ENCODE assay signal across 17 mouse cellular contexts in the genomic region with DNA sequence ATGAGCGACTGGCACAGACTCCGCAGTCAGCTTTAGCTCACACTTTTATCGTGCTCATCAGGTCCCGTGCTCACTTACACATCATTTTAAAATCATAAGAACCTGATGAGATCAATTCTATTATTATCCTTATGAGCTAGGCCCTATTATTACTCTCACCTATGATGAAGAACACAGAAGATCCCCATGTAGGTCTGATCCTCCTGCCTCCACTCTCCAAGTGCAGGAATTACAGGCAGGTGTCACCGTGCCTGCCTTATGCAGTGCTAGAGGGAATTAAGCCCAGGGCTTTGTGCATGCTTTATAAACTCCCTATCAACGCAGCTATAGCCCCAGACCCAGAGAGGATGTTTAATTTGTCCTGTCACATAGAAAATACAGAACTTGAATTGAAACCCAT.
"Had no signal": no experiment of that assay in that cellular context is flagged by ENCODE, and none has a peak within 500 bp of the region (broad histone marks: within the 10 kb centered on the region; RNA-seq: fewer than 3 reads in every experiment).

No protein-coding gene starts in this region.

- H3K4me2 ChIP-seq: lung, embryonic 15.5 days; midbrain, embryonic 11.5 days; midbrain, embryonic 13.5 days; midbrain, embryonic 15.5 days; neural tube, embryonic 12.5 days; stomach, embryonic 15.5 days had no signal

- H3K27me3 ChIP-seq: lung, embryonic 15.5 days; midbrain, embryonic 13.5 days; midbrain, embryonic 15.5 days; neural tube, embryonic 12.5 days; stomach, embryonic 15.5 days had no signal

- H3K4me1 ChIP-seq: lung, embryonic 15.5 days; megakaryocyte, embryonic 14.5 days; midbrain, embryonic 13.5 days; midbrain, embryonic 15.5 days; neural tube, embryonic 12.5 days; stomach, embryonic 15.5 days had no signal

- H3K36me3 ChIP-seq: lung, embryonic 15.5 days; midbrain, embryonic 13.5 days; midbrain, embryonic 15.5 days; neural tube, embryonic 12.5 days; stomach, embryonic 15.5 days had no signal

- H3K9me3 ChIP-seq: lung, embryonic 15.5 days; megakaryocyte, embryonic 14.5 days; midbrain, embryonic 13.5 days; midbrain, embryonic 15.5 days; neural tube, embryonic 12.5 days; stomach, embryonic 15.5 days had no signal

- DNase-seq: lung, adult 18-20 months; lung, postnatal 14 days; lung, postnatal 36 days; right cerebral cortex, postnatal 14 days; thymus, adult 2 months; thymus, postnatal 25 days; thymus, postnatal 4 days had no signal

- H3K9ac ChIP-seq: lung, embryonic 15.5 days; midbrain, embryonic 13.5 days; midbrain, embryonic 15.5 days; neural tube, embryonic 12.5 days; stomach, embryonic 15.5 days had no signal

- H3K27ac ChIP-seq: lung, embryonic 15.5 days; macrophage; midbrain, embryonic 13.5 days; midbrain, embryonic 15.5 days; neural tube, embryonic 12.5 days; stomach, embryonic 15.5 days; stomach, postnatal 0 days had no signal

- ATAC-seq: lung, postnatal 0 days; midbrain, embryonic 13.5 days; midbrain, embryonic 15.5 days had no signal

- H3K4me3 ChIP-seq: lung, embryonic 15.5 days; megakaryocyte, embryonic 14.5 days; midbrain, embryonic 13.5 days; midbrain, embryonic 15.5 days; neural tube, embryonic 12.5 days; stomach, embryonic 15.5 days had no signal
